ENCODE assay signal across 12 mouse cellular contexts in the genomic region with DNA sequence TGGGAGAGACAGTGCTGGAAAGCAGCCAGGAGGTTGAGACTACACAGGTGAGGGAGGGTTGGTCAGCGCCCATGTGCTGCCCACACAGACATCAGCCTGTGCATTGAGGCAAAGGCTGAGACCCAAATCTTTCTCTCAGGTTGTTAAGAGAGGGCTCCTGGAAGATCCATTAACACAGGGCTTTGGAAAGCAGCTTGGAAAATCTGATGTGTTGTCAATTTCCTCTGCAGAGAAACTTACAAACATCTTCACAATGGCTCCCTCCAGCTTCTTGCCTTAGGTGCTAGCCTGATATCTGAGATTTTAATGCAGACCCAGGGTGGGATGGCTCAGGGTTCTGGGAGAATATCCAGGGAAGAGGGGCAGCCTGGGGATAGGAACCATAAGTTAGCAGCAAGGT.
"Had no signal": no experiment of that assay in that cellular context is flagged by ENCODE, and none has a peak within 500 bp of the region (broad histone marks: within the 10 kb centered on the region; RNA-seq: fewer than 3 reads in every experiment).

No protein-coding gene starts in this region.

- DNase-seq: kidney, adult 9 months; kidney, postnatal 14 days; layer of hippocampus, adult 9-11 months; liver, embryonic 13.5 days; lung, adult 2 months; lung, postnatal 14 days; lung, postnatal 4 days; midbrain, embryonic 14.5 days; thymus, adult 18-20 months; thymus, postnatal 36 days had no signal

- H3K36me3 ChIP-seq: liver, embryonic 13.5 days had no signal

- H3K4me3 ChIP-seq: layer of hippocampus, adult 2 months; liver, embryonic 13.5 days had no signal

- H3K27ac ChIP-seq: layer of hippocampus, adult 2 months; liver, embryonic 13.5 days had no signal

- H3K9me3 ChIP-seq: liver, embryonic 13.5 days had no signal

- H3K9ac ChIP-seq: liver, embryonic 13.5 days had no signal

- H3K27me3 ChIP-seq: liver, embryonic 13.5 days had no signal

- H3K4me2 ChIP-seq: liver, embryonic 13.5 days; midbrain, embryonic 11.5 days had no signal
